Mouse (Mus musculus): ENCODE results near the gene Dip2c. TPM values are rescaled to one million over a fixed set of nuclear protein-coding genes. Genes with fewer than 3 reads are reported as not detected.
A peak's percentile ranks its signal among the peaks of the same experiment; 100 is the strongest.

Dip2c gene
- polyA plus RNA-seq, 1 experiment from 2014 or later = 13.9 TPM

GRCm38 (mm10) chr13:9650580-9650979 lies 374.3 kb downstream of the Dip2c start:
- no peak for ATAC-seq (ENCODE audit: low FRiP score, low read depth)
- no peak overlapping the region for H3K4me2 ChIP-seq
- no peak overlapping the region for H3K27ac ChIP-seq (replicated peaks)
- H3K4me1 ChIP-seq (replicated peaks) = no peaks in the 10 kb centered on the region
- no peaks in the 10 kb centered on the region for H3K9me3 ChIP-seq
- H3K9ac ChIP-seq = no peak overlapping the region
- H3K4me3 ChIP-seq = no peak overlapping the region
- H3K36me3 ChIP-seq = 0 out of 2 replicates have a peak, but pooled peaks cover 3% of the 10 kb centered on the region
- no peaks in the 10 kb centered on the region for H3K27me3 ChIP-seq

- Histone ChIP-seq H3K4me2 (no peak overlapping the region), H3K9ac (no peak overlapping the region), H3K9me3 (no peaks in the 10 kb centered on the region), H3K4me1 (replicated peaks) (no peaks in the 10 kb centered on the region), H3K36me3 (peaks cover 10% of the 10 kb centered on the region), H3K4me3 (no peak overlapping the region), H3K27ac (replicated peaks) (no peak overlapping the region), H3K27me3 (no peaks in the 10 kb centered on the region)
- WGBS = 87% methylated on average over 3 of the region's 3 CpGs
- ATAC-seq (ENCODE audit: low FRiP score, low read depth) = no peak
Measured at GRCm38 (mm10) chr13:9653018-9653417, 376.7 kb downstream of the Dip2c start.

- H3K9me3 ChIP-seq = no peaks in the 10 kb centered on the region
- H3K4me2 ChIP-seq = no peak overlapping the region
- H3K36me3 ChIP-seq = peaks cover 31% of the 10 kb centered on the region
- no peak overlapping the region for H3K4me3 ChIP-seq
- no peaks in the 10 kb centered on the region for H3K4me1 ChIP-seq (replicated peaks)
- no peak overlapping the region for H3K27ac ChIP-seq (replicated peaks)
- no peak overlapping the region for H3K9ac ChIP-seq
- WGBS = 94% methylated on average over 6 of the region's 6 CpGs
- ATAC-seq (ENCODE audit: low FRiP score, low read depth) = no peak
- no peaks in the 10 kb centered on the region for H3K27me3 ChIP-seq
Measured at GRCm38 (mm10) chr13:9656613-9657012, 380.3 kb downstream of the Dip2c start.

- H3K36me3 ChIP-seq = peaks cover 53% of the 10 kb centered on the region
- no peak overlapping the region for H3K4me2 ChIP-seq
- no peaks in the 10 kb centered on the region for H3K27me3 ChIP-seq
- no peaks in the 10 kb centered on the region for H3K9me3 ChIP-seq
- 88% methylated on average over 1 of the region's 1 CpGs for WGBS
- no peak overlapping the region for H3K27ac ChIP-seq (replicated peaks)
- no peak for ATAC-seq (ENCODE audit: low FRiP score, low read depth)
- no peaks in the 10 kb centered on the region for H3K4me1 ChIP-seq (replicated peaks)
- no peak overlapping the region for H3K9ac ChIP-seq
- H3K4me3 ChIP-seq = no peak overlapping the region
Measured at GRCm38 (mm10) chr13:9660711-9661110, 384.4 kb downstream of the Dip2c start.

- Histone ChIP-seq H3K27me3 (no peaks in the 10 kb centered on the region), H3K4me3 (no peak overlapping the region), H3K4me2 (no peak overlapping the region), H3K27ac (replicated peaks) (no peak overlapping the region), H3K36me3 (peaks cover 43% of the 10 kb centered on the region), H3K9ac (no peak overlapping the region), H3K4me1 (replicated peaks) (no peaks in the 10 kb centered on the region), H3K9me3 (no peaks in the 10 kb centered on the region)
- ATAC-seq (ENCODE audit: low FRiP score, low read depth) = no peak
- WGBS = 94% methylated on average over 1 of the region's 1 CpGs
Measured at GRCm38 (mm10) chr13:9663593-9663992, 387.3 kb downstream of the Dip2c start.

GRCm38 (mm10) chr13:9667954-9668496 lies 391.7 kb downstream of the Dip2c start:
- no peak overlapping the region for H3K4me2 ChIP-seq
- WGBS = 86% methylated on average over 7 of the region's 7 CpGs
- no peak for ATAC-seq (ENCODE audit: low FRiP score, low read depth)
- H3K4me1 ChIP-seq (replicated peaks) = no peaks in the 10 kb centered on the region
- H3K27ac ChIP-seq (replicated peaks) = no peak overlapping the region
- peaks cover 36% of the 10 kb centered on the region for H3K36me3 ChIP-seq
- no peaks in the 10 kb centered on the region for H3K27me3 ChIP-seq
- H3K9me3 ChIP-seq = no peaks in the 10 kb centered on the region
- no peak overlapping the region for H3K4me3 ChIP-seq
- no peak overlapping the region for H3K9ac ChIP-seq

GRCm38 (mm10) chr13:9669246-9669645 lies 392.9 kb downstream of the Dip2c start:
- H3K9ac ChIP-seq = no peak overlapping the region
- H3K4me3 ChIP-seq = no peak overlapping the region
- H3K4me1 ChIP-seq (replicated peaks) = no peaks in the 10 kb centered on the region
- no peak for ATAC-seq (ENCODE audit: low FRiP score, low read depth)
- 93% methylated on average over 5 of the region's 5 CpGs for WGBS
- H3K36me3 ChIP-seq = peaks cover 30% of the 10 kb centered on the region
- H3K27ac ChIP-seq (replicated peaks) = no peak overlapping the region
- H3K9me3 ChIP-seq = no peaks in the 10 kb centered on the region
- no peak overlapping the region for H3K4me2 ChIP-seq
- H3K27me3 ChIP-seq = no peaks in the 10 kb centered on the region

- Histone ChIP-seq H3K9me3 (no peaks in the 10 kb centered on the region), H3K4me3 (no peak overlapping the region), H3K4me1 (replicated peaks) (no peaks in the 10 kb centered on the region), H3K4me2 (no peak overlapping the region), H3K36me3 (peaks cover 16% of the 10 kb centered on the region), H3K9ac (no peak overlapping the region), H3K27ac (replicated peaks) (no peak overlapping the region), H3K27me3 (no peaks in the 10 kb centered on the region)
- no peak for ATAC-seq (ENCODE audit: low FRiP score, low read depth)
- whole genome bisulfite sequencing = 96% methylated on average over 1 of the region's 1 CpGs
Measured at GRCm38 (mm10) chr13:9674126-9674525, 397.8 kb downstream of the Dip2c start.

- Histone ChIP-seq H3K36me3 (peaks cover 28% of the 10 kb centered on the region), H3K9me3 (no peaks in the 10 kb centered on the region), H3K4me1 (replicated peaks) (no peaks in the 10 kb centered on the region), H3K27ac (replicated peaks) (no peak overlapping the region), H3K9ac (no peak overlapping the region), H3K4me3 (no peak overlapping the region), H3K4me2 (no peak overlapping the region), H3K27me3 (no peaks in the 10 kb centered on the region)
- 94% methylated on average over 3 of the region's 3 CpGs for WGBS
- no peak for ATAC-seq (ENCODE audit: low FRiP score, low read depth)
Measured at GRCm38 (mm10) chr13:9681492-9681891, 405.2 kb downstream of the Dip2c start.

GRCm38 (mm10) chr13:9683280-9683679 lies 407.0 kb downstream of the Dip2c start:
- no peak overlapping the region for H3K4me2 ChIP-seq
- H3K4me3 ChIP-seq = no peak overlapping the region
- no peaks in the 10 kb centered on the region for H3K9me3 ChIP-seq
- no peaks in the 10 kb centered on the region for H3K4me1 ChIP-seq (replicated peaks)
- H3K27ac ChIP-seq (replicated peaks) = no peak overlapping the region
- 0 out of 2 replicates have a peak, but pooled peaks have one; percentile 15 for ATAC-seq (ENCODE audit: low FRiP score, low read depth)
- WGBS = 91% methylated on average over 4 of the region's 4 CpGs
- no peaks in the 10 kb centered on the region for H3K27me3 ChIP-seq
- no peak overlapping the region for H3K9ac ChIP-seq
- H3K36me3 ChIP-seq = peaks cover 45% of the 10 kb centered on the region

- no peak for ATAC-seq (ENCODE audit: low FRiP score, low read depth)
- no peaks in the 10 kb centered on the region for H3K4me1 ChIP-seq (replicated peaks)
- H3K27ac ChIP-seq (replicated peaks) = 0 out of 2 replicates have a peak overlapping the region, but pooled peaks have one; percentile 14
- no peak overlapping the region for H3K4me2 ChIP-seq
- peaks cover 56% of the 10 kb centered on the region for H3K36me3 ChIP-seq
- H3K9ac ChIP-seq = no peak overlapping the region
- H3K9me3 ChIP-seq = no peaks in the 10 kb centered on the region
- 88% methylated on average over 11 of the region's 11 CpGs for WGBS
- no peak overlapping the region for H3K4me3 ChIP-seq
- H3K27me3 ChIP-seq = no peaks in the 10 kb centered on the region
Measured at GRCm38 (mm10) chr13:9684153-9684923, 408.0 kb downstream of the Dip2c start.

GRCm38 (mm10) chr13:9686261-9686660 lies 409.9 kb downstream of the Dip2c start:
- H3K27me3 ChIP-seq = no peaks in the 10 kb centered on the region
- H3K4me1 ChIP-seq (replicated peaks) = no peaks in the 10 kb centered on the region
- H3K36me3 ChIP-seq = peaks cover 73% of the 10 kb centered on the region
- WGBS = 95% methylated on average over 7 of the region's 7 CpGs
- ATAC-seq (ENCODE audit: low FRiP score, low read depth) = no peak
- no peak overlapping the region for H3K4me2 ChIP-seq
- H3K9ac ChIP-seq = no peak overlapping the region
- no peaks in the 10 kb centered on the region for H3K9me3 ChIP-seq
- H3K27ac ChIP-seq (replicated peaks) = no peak overlapping the region
- H3K4me3 ChIP-seq = no peak overlapping the region
